Mouse (Mus musculus) C2C12 (cell line): ENCODE measurements around the gene Slc29a1.

ENCODE experiments used
- CEBPB ChIP-seq: IDR thresholded peaks from one replicate; pipeline ENCODE4 v1.6.1; 2011; ENCODE audit warnings: low read depth, mild to moderate bottlenecking, control low read depth, moderate library complexity
- CTCF ChIP-seq: IDR thresholded peaks from one replicate; pipeline ENCODE4 v1.5.1; 2011; ENCODE audit not compliant: control insufficient read depth, insufficient read depth, insufficient read length
- MYOD1 ChIP-seq: IDR thresholded peaks from one replicate; pipeline ENCODE4 v1.6.1; 2011; ENCODE audit warnings: low read depth; ENCODE audit not compliant: control insufficient read depth, insufficient read length
- MYOG ChIP-seq: IDR thresholded peaks from one replicate; pipeline ENCODE4 v1.6.1; 2011; ENCODE audit not compliant: control insufficient read depth, insufficient read length; ENCODE audit errors: extremely low read depth
- USF1 ChIP-seq: IDR thresholded peaks from one replicate; pipeline ENCODE4 v1.6.1; 2011; ENCODE audit warnings: low read depth, mild to moderate bottlenecking, control low read depth, moderate library complexity

- no peak for TF ChIP-seq CTCF
- no peak for TF ChIP-seq MYOD1
- no peak for TF ChIP-seq MYOG
- TF ChIP-seq CEBPB = no peak
- TF ChIP-seq USF1 = no peak
Observed at GRCm38 (mm10) chr17:45542129-45542528, 57.3 kb downstream of the Slc29a1 start.
